Mouse (Mus musculus) liver, postnatal 0 days (tissue): Measurements from ENCODE around the gene Gm9048. TPM values are rescaled to one million over a fixed set of nuclear protein-coding genes. Genes with fewer than 3 reads are reported as not detected.
A peak's percentile ranks its signal among the peaks of the same experiment; 100 is the strongest.
"Not testable (repeated sequence)": the region's sequence is repeated elsewhere in the genome, so short reads cannot be mapped to it uniquely, and the experiment has no call there.

ENCODE experiments used
- ATAC-seq: fragments of 200-750 bp; cut with Nextera tagmentation; 2 replicates; pipeline ENCODE4 v1.8.0; 2017; ENCODE audit warnings: mild to moderate bottlenecking, moderate library complexity
- DNase-seq: peaks from one replicate; pipeline ENCODE4 v3.0.0-alpha.2; 2016
- H3K27ac ChIP-seq: fragments of 300-500 bp; sonication (generic); 2 replicates; pipeline ENCODE4 v1.5.1; 2014; ENCODE audit warnings: antibody characterized with exemption, moderate library complexity, mild to moderate bottlenecking, low read depth
- H3K27me3 ChIP-seq: fragments of 300-500 bp; sonication (generic); 2 replicates; pipeline ENCODE4 v1.6.1; 2014; ENCODE audit warnings: low read length, control low read depth, mixed read lengths; ENCODE audit not compliant: insufficient read depth
- H3K36me3 ChIP-seq: fragments of 300-500 bp; sonication (generic); replicated peaks from 2 replicates; pipeline ENCODE4 v1.6.1; 2014; ENCODE audit warnings: mild to moderate bottlenecking, control low read depth, low read length, moderate library complexity, mixed read lengths; ENCODE audit not compliant: insufficient read depth
- H3K4me1 ChIP-seq: fragments of 300-500 bp; sonication (generic); 2 replicates; pipeline ENCODE4 v1.6.1; 2014; ENCODE audit warnings: antibody characterized with exemption, mild to moderate bottlenecking, control low read depth; ENCODE audit not compliant: insufficient read depth
- H3K4me2 ChIP-seq: fragments of 300-500 bp; sonication (generic); 2 replicates; pipeline ENCODE4 v1.6.1; 2014; ENCODE audit warnings: low read depth, mild to moderate bottlenecking, low read length, moderate library complexity, mixed read lengths
- H3K4me3 ChIP-seq: fragments of 300-500 bp; sonication (generic); 2 replicates; pipeline ENCODE4 v1.5.1; 2014; ENCODE audit warnings: low read depth, low read length
- H3K9ac ChIP-seq: fragments of 300-500 bp; sonication (generic); replicated peaks from 2 replicates; pipeline ENCODE4 v1.6.1; 2014; ENCODE audit warnings: mild to moderate bottlenecking, moderate library complexity
- H3K9me3 ChIP-seq: fragments of 300-500 bp; sonication (generic); 2 replicates; pipeline ENCODE4 v1.6.1; 2016; ENCODE audit warnings: mild to moderate bottlenecking, control low read depth, low read length, mixed read lengths
- CTCF ChIP-seq: sonication (generic); IDR thresholded peaks from 2 replicates; pipeline ENCODE4 v1.5.1; 2016; ENCODE audit warnings: antibody characterized with exemption, low read depth
- EP300 ChIP-seq: IDR thresholded peaks from 2 replicates; pipeline ENCODE4 v1.6.1; 2016; ENCODE audit warnings: antibody characterized with exemption, low read depth, mild to moderate bottlenecking
- WGBS: fragments of 180-500 bp; shearing (Covaris S2); extraction: QIAGEN DNeasy Blood & Tissue Kit; methylation state at CpG from one replicate; pipeline ENCODE4 v1.1.7; 2014; ENCODE audit not compliant: insufficient replicate concordance; 5-methylcytosine and 5-hydroxymethylcytosine counted together
- polyA plus RNA-seq: library from polyadenylated mRNA; unstranded; fragments of >200 nt; fragmentation: Nextera tagmentation; extraction: Ambion mirVana; gene quantifications from 2 replicates; pipeline ENCODE4 v1.2.1, GENCODE M21; 2015

Gene Gm9048
- polyA plus RNA-seq, result not detected in 2 replicates

- not testable (repeated sequence) for ATAC-seq, H3K4me1 ChIP-seq, H3K4me3 ChIP-seq, H3K27ac ChIP-seq, H3K36me3 ChIP-seq, H3K9me3 ChIP-seq, H3K9ac ChIP-seq, H3K4me2 ChIP-seq, H3K27me3 ChIP-seq, DNase-seq
- WGBS, result 88% methylated on average over 1 of the region's 14 CpGs
Measured at GRCm38 (mm10) chr10:118348579-118348978, at the start of gene Gm9048. TSS of gene Gm9048 (minus strand) at chr10:118348679.

DNA sequence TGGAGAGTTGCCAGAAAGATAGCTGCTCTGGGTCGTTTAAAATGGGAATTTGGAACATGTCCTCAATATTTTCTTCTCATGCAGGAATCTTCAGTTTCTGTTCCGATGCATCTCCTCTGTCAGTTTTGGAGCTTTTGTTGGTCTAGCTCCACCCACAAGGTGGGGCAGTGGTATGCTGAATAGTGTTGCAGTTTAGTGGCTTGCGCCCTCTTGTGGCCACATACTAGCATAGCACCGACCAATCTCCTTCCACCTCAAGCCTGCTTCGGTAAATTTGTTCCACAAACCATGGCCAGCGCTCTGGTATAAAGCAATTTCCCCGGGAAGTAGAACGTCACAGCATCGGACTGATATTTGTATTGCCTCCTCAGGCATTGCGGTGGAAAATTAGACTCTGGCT, 22.0 kb upstream of the Gm9048 start:
- Histone ChIP-seq H3K4me2 (0 out of 2 replicates have a peak overlapping the region, but pooled peaks have one; percentile 18), H3K4me1 (no peaks in the 10 kb centered on the region), H3K27me3 (no peaks in the 10 kb centered on the region), H3K9me3 (no peaks in the 10 kb centered on the region), H3K36me3 (no peaks in the 10 kb centered on the region), H3K4me3 (no peak overlapping the region), H3K9ac (no peak overlapping the region), H3K27ac (no peak overlapping the region)
- 5% methylated on average over 10 of the region's 10 CpGs for whole genome bisulfite sequencing
- peak; percentile 82 for DNase-seq
- ATAC-seq, result peak; percentile 56; the same call in 1 of the 2 replicates
- TF ChIP-seq CTCF, result peak; percentile 98
- no peak for TF ChIP-seq EP300

- DNase-seq, result no peak
- 79% methylated on average over 9 of the region's 9 CpGs for WGBS
- TF ChIP-seq EP300 (no peak), CTCF (no peak)
Measured at GRCm38 (mm10) chr10:118369518-118369917, 21.0 kb upstream of the Gm9048 start.

GRCm38 (mm10) chr10:118354005-118354404, 5.5 kb upstream of the Gm9048 start, which contains the start of gene Gm9049:
TSS of gene Gm9049 (minus strand) at chr10:118354105.
- not testable (repeated sequence) for H3K27ac ChIP-seq, DNase-seq, H3K4me2 ChIP-seq, H3K9ac ChIP-seq, H3K9me3 ChIP-seq, H3K4me1 ChIP-seq, ATAC-seq, H3K36me3 ChIP-seq, H3K27me3 ChIP-seq, H3K4me3 ChIP-seq
- WGBS, result no CpG with 5 or more reads among the region's 11 CpGs

More at GRCm38 (mm10) chr10:118369518-118369917, 21.0 kb upstream of the Gm9048 start:
- Histone ChIP-seq H3K4me2 (no peak overlapping the region), H3K36me3 (no peaks in the 10 kb centered on the region), H3K27ac (no peak overlapping the region), H3K4me3 (no peak overlapping the region), H3K9ac (no peak overlapping the region), H3K4me1 (no peaks in the 10 kb centered on the region), H3K27me3 (no peaks in the 10 kb centered on the region), H3K9me3 (no peaks in the 10 kb centered on the region)
- ATAC-seq, result no peak

GRCm38 (mm10) chr10:118343155-118343554, 5.3 kb downstream of the Gm9048 start, which contains the start of gene Gm9046:
TSS of gene Gm9046 (minus strand) at chr10:118343255.
- not testable (repeated sequence) for DNase-seq, H3K27me3 ChIP-seq, ATAC-seq, H3K4me1 ChIP-seq, H3K36me3 ChIP-seq, H3K27ac ChIP-seq, H3K4me3 ChIP-seq, H3K9ac ChIP-seq, H3K9me3 ChIP-seq, H3K4me2 ChIP-seq
- no CpG with 5 or more reads among the region's 14 CpGs for WGBS

DNA sequence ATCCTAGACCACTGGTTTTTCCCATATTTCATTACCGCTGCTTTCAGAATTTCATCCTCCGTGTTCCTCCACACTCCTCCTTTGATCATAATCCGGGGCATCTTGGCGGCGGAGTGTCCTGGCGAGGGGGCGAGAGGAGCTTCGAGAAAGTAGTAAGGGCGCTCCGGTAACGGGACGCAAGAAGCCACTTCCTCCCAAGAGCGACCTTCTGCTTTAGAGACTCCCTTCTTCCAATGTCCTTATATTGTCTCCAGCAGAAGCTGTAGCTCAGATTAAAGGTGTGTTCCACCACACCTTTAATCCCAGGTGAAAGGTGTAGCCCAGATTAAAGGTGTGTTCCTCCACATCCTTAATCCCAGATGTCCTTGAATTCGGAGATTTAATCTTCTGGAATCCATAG, 10.7 kb downstream of the Gm9048 start, which contains the start of gene Gm9045:
Gm9045 (minus strand) TSS at position 101 of the 400 bp plus-strand sequence.
- DNase-seq, H3K4me1 ChIP-seq, H3K4me3 ChIP-seq, H3K9ac ChIP-seq, H3K9me3 ChIP-seq, ATAC-seq, H3K36me3 ChIP-seq, H3K27me3 ChIP-seq, H3K27ac ChIP-seq, H3K4me2 ChIP-seq: not testable (repeated sequence)
- WGBS, result no CpG with 5 or more reads among the region's 14 CpGs

DNA sequence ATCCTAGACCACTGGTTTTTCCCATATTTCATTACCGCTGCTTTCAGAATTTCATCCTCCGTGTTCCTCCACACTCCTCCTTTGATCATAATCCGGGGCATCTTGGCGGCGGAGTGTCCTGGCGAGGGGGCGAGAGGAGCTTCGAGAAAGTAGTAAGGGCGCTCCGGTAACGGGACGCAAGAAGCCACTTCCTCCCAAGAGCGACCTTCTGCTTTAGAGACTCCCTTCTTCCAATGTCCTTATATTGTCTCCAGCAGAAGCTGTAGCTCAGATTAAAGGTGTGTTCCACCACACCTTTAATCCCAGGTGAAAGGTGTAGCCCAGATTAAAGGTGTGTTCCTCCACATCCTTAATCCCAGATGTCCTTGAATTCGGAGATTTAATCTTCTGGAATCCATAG, 16.2 kb downstream of the Gm9048 start, which contains the start of gene Gm9044:
Gm9044 (minus strand) TSS at position 101 of the 400 bp plus-strand sequence.
- not testable (repeated sequence) for H3K27me3 ChIP-seq, H3K4me2 ChIP-seq, DNase-seq, H3K9ac ChIP-seq, ATAC-seq, H3K4me1 ChIP-seq, H3K36me3 ChIP-seq, H3K4me3 ChIP-seq, H3K9me3 ChIP-seq, H3K27ac ChIP-seq
- no CpG with 5 or more reads among the region's 14 CpGs for WGBS

- WGBS, result no CpG with 5 or more reads among the region's 11 CpGs
- DNase-seq, H3K27ac ChIP-seq, H3K36me3 ChIP-seq, ATAC-seq, H3K9me3 ChIP-seq, H3K27me3 ChIP-seq, H3K9ac ChIP-seq, H3K4me2 ChIP-seq, H3K4me3 ChIP-seq, H3K4me1 ChIP-seq: not testable (repeated sequence)
Measured at GRCm38 (mm10) chr10:118326869-118327268, 21.6 kb downstream of the Gm9048 start, which contains the start of gene Gm9040. TSS of gene Gm9040 (minus strand) at chr10:118326969.
